Comparison of ENCODE assay signal across 25 mouse cellular contexts in genomic region chr16:13602779-13603178, GRCm38 (mm10).
"Had no signal": no experiment of that assay in that cellular context is flagged by ENCODE, and none has a peak within 500 bp of the region (broad histone marks: within the 10 kb centered on the region; RNA-seq: fewer than 3 reads in every experiment).

No protein-coding gene starts in this region.

- ATAC-seq: hindbrain, embryonic 16.5 days; inflammation-experienced regulatory T-cells, adult 6 months; intestine, embryonic 15.5 days; intestine, postnatal 0 days; liver, embryonic 12.5 days had no signal

- DNase-seq: gastrocnemius, postnatal 14 days; gastrocnemius, postnatal 36 days; heart, postnatal 10 days; heart, postnatal 4 days; kidney, adult 18-20 months; kidney, adult 8-10 months; kidney, postnatal 10 days; kidney, postnatal 25 days; kidney, postnatal 4 days; liver had no signal

- H3K27ac ChIP-seq: heart, embryonic 10.5 days; hindbrain, embryonic 10.5 days; hindbrain, embryonic 12.5 days; hindbrain, embryonic 14.5 days; intestine, embryonic 15.5 days; layer of hippocampus, adult 2 months; left cerebral cortex, adult 2 months; limb, embryonic 10.5 days; limb, embryonic 12.5 days; liver, embryonic 12.5 days; liver, embryonic 14.5 days had no signal

- H3K4me3 ChIP-seq: heart, embryonic 10.5 days; heart, embryonic 12.5 days; hindbrain, embryonic 10.5 days; hindbrain, embryonic 12.5 days; intestine, embryonic 15.5 days; layer of hippocampus, adult 2 months; left cerebral cortex, adult 2 months; limb, embryonic 10.5 days; limb, embryonic 12.5 days; liver, embryonic 12.5 days had no signal
